Mouse (Mus musculus) hindbrain, embryonic 14.5 days (tissue): ENCODE data around the gene Ext2. TPM values are rescaled to one million over a fixed set of nuclear protein-coding genes. Genes with fewer than 3 reads are reported as not detected.

Experiments
- ATAC-seq: fragments of 200-750 bp; cut with Nextera tagmentation; 2 replicates; pipeline ENCODE4 v1.8.0; 2017; ENCODE audit warnings: moderate number of reproducible peaks, mild to moderate bottlenecking, moderate TSS enrichment, moderate library complexity; ENCODE audit not compliant: low FRiP score
- DNase-seq: peaks from one replicate; pipeline ENCODE4 v3.0.0-alpha.2; 2015; ENCODE audit warnings: low spot score
- H3K27ac ChIP-seq: fragments of 300-500 bp; sonication (generic); 2 replicates; pipeline ENCODE4 v1.5.1; 2014; ENCODE audit warnings: mild to moderate bottlenecking, moderate library complexity
- H3K27me3 ChIP-seq: fragments of 300-500 bp; sonication (generic); 2 replicates; pipeline ENCODE4 v1.6.1; 2014; ENCODE audit warnings: mild to moderate bottlenecking, low read length, mixed read lengths; ENCODE audit not compliant: control insufficient read depth, insufficient read depth
- H3K36me3 ChIP-seq: fragments of 300-500 bp; sonication (generic); replicated peaks from 2 replicates; pipeline ENCODE4 v1.6.1; 2014; ENCODE audit not compliant: control insufficient read depth, insufficient read depth
- H3K4me1 ChIP-seq: fragments of 300-500 bp; sonication (generic); replicated peaks from 2 replicates; pipeline ENCODE4 v1.6.1; 2014; ENCODE audit warnings: antibody characterized with exemption, low read length, mixed read lengths; ENCODE audit not compliant: control insufficient read depth, insufficient read depth
- H3K4me2 ChIP-seq: fragments of 300-500 bp; sonication (generic); replicated peaks from 2 replicates; pipeline ENCODE4 v1.6.1; 2014; ENCODE audit warnings: mild to moderate bottlenecking, moderate library complexity
- H3K4me3 ChIP-seq: fragments of 300-500 bp; sonication (generic); replicated peaks from 2 replicates; pipeline ENCODE4 v1.5.1; 2014; ENCODE audit warnings: mild to moderate bottlenecking, low read length
- H3K9ac ChIP-seq: fragments of 300-500 bp; sonication (generic); 2 replicates; pipeline ENCODE4 v1.6.1; 2014
- H3K9me3 ChIP-seq: fragments of 300-500 bp; sonication (generic); 2 replicates; pipeline ENCODE4 v1.6.1; 2016; ENCODE audit warnings: low read length; ENCODE audit not compliant: control insufficient read depth
- WGBS: fragments of 180-500 bp; shearing (Covaris S2); extraction: QIAGEN DNeasy Blood & Tissue Kit; methylation state at CpG from one replicate; pipeline ENCODE4 v1.1.7; 2014; 5-methylcytosine and 5-hydroxymethylcytosine counted together
- polyA plus RNA-seq: library from polyadenylated mRNA; unstranded; fragments of >200 nt; fragmentation: Nextera tagmentation; extraction: Ambion mirVana; gene quantifications from 2 replicates; pipeline ENCODE4 v1.2.1, GENCODE M21; 2014

The Ext2 gene
- polyA plus RNA-seq, 1 experiment from 2014 or later, result 71.3 TPM

DNA sequence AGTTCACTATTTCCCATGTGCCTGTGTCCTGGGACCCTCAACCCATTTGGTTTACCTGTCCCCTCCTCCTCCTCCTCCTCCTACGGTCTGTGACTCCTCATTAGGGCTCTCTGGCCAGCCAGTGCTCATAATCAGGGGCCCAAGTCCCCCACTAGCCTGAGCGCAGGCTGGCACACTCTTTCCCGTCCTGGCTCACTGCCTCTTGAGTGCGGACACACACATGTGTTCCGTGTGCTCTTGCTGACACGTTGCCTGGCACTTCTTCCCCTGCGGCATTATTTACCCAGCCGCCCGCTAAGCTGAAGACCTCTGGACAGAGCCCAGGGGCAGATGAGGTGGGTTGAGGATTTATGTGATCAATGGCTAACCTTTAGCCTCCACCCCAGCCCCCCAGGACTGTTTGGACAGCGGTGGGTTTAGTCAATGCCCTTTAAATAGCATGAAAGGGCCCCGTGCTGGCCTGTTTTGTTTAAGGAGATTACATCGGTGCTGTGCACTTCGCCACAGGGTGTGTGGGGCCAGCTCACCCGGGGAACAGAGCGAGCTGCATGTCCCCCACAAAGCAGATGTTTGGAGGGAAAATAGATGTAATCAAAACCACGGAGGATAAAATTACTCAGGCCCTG, 160.0 kb downstream of the Ext2 start:
- no peaks in the 10 kb centered on the region for H3K27me3 ChIP-seq
- H3K4me1 ChIP-seq, result 0 out of 2 replicates have a peak, but pooled peaks cover 2% of the 10 kb centered on the region
- DNase-seq (no peak), ATAC-seq (no peak)
- H3K9ac ChIP-seq, result no peak overlapping the region
- no peaks in the 10 kb centered on the region for H3K36me3 ChIP-seq
- H3K27ac ChIP-seq, result no peak overlapping the region
- no peak overlapping the region for H3K4me3 ChIP-seq
- 17% methylated on average over 16 of the region's 16 CpGs for WGBS
- H3K4me2 ChIP-seq, result no peak overlapping the region
- no peaks in the 10 kb centered on the region for H3K9me3 ChIP-seq

- Histone ChIP-seq H3K36me3 (no peaks in the 10 kb centered on the region), H3K9me3 (no peaks in the 10 kb centered on the region), H3K4me1 (0 out of 2 replicates have a peak, but pooled peaks cover 2% of the 10 kb centered on the region), H3K4me3 (no peak overlapping the region), H3K4me2 (no peak overlapping the region), H3K27me3 (no peaks in the 10 kb centered on the region), H3K27ac (no peak overlapping the region), H3K9ac (no peak overlapping the region)
- ATAC-seq (no peak), DNase-seq (no peak)
- 87% methylated on average over 6 of the region's 6 CpGs for WGBS
Observed at GRCm38 (mm10) chr2:93661096-93661495, 161.3 kb downstream of the Ext2 start.

- 82% methylated on average over 6 of the region's 6 CpGs for WGBS
- no peak overlapping the region for H3K9ac ChIP-seq
- H3K9me3 ChIP-seq, result no peaks in the 10 kb centered on the region
- H3K4me3 ChIP-seq, result no peak overlapping the region
- no peaks in the 10 kb centered on the region for H3K36me3 ChIP-seq
- DNase-seq (no peak), ATAC-seq (no peak)
- 0 out of 2 replicates have a peak, but pooled peaks cover 2% of the 10 kb centered on the region for H3K4me1 ChIP-seq
- no peak overlapping the region for H3K4me2 ChIP-seq
- H3K27me3 ChIP-seq, result no peaks in the 10 kb centered on the region
- H3K27ac ChIP-seq, result no peak overlapping the region
Observed at GRCm38 (mm10) chr2:93659705-93660308, 162.6 kb downstream of the Ext2 start.

GRCm38 (mm10) chr2:93659004-93659403, 163.4 kb downstream of the Ext2 start:
- WGBS, result 25% methylated on average over 3 of the region's 3 CpGs

DNA sequence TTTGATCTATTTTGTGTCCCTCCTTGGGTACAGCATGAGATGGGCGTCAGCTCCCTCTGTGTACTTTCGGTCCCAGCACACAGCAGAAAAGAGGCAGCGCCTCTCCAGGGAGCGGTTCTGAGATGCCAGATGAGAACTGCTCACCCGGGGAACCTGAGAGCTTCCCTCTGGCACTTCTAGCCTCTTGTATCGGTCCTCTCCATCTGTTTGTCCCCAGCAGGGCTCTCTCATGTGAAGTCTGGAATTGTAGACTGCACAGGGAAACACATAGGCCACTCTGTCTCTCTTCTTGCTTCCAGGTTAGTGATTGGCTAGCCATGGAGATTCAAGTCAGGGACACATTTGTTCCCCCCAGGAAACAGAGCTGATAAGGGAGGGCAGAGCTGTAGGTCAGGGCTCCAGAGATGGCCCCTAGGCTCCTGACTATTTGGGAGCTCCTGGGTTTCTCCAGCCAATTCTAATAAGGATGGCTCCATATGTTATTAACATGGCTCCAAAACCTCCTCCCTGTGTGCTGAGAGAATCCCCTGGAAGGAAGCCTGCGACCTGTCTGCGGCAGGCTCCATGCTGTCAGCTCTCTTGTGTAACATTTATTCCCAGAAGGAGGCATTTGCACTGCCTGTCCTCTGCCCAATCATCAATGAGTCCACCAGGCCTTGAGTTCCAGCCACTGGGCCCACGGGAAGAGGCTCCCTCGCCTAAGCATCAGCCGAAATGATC, 167.9 kb downstream of the Ext2 start:
- WGBS, result 65% methylated on average over 11 of the region's 11 CpGs
- no peak for DNase-seq
- ATAC-seq, result no peak

More at GRCm38 (mm10) chr2:93659004-93659403, 163.4 kb downstream of the Ext2 start:
- no peak overlapping the region for H3K27ac ChIP-seq
- DNase-seq, result peak; percentile 60
- no peaks in the 10 kb centered on the region for H3K36me3 ChIP-seq
- H3K4me2 ChIP-seq, result no peak overlapping the region
- 0 out of 2 replicates have a peak, but pooled peaks cover 2% of the 10 kb centered on the region for H3K4me1 ChIP-seq
- H3K27me3 ChIP-seq, result no peaks in the 10 kb centered on the region
- no peaks in the 10 kb centered on the region for H3K9me3 ChIP-seq
- no peak overlapping the region for H3K4me3 ChIP-seq
- ATAC-seq, result no peak
- H3K9ac ChIP-seq, result no peak overlapping the region

DNA sequence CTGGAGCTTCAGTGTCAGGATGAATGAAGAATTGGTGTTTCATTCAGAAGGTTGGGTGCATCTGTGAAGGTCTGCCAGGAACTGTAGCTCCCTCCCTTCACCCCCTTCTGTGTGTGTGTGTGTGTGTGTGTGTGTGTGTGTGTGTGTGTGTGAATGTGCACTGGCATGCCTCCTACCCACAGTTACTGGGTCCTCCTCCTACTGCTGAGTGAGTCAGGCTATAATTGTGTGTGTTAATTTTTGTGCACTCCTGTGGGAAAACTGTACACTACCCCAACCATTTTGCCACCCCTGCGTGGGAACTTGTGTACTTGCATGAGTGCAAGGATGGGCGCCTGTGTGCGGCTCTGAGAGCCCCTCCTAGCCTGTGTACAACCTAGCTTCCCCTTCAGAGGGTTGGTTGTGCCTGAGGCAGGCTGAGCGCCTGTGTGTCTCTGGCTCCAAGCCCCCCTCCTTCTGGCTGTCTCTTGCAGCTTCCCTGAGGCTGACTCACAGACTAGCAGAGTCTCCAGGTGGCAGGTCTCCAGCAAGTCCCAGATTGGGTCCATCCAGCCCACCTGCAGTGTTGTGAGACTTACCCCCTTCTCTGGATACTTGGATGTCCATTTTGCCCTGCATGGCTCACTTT, 173.0 kb downstream of the Ext2 start:
- no peak overlapping the region for H3K4me3 ChIP-seq
- H3K9me3 ChIP-seq, result no peaks in the 10 kb centered on the region
- no peaks in the 10 kb centered on the region for H3K4me1 ChIP-seq
- no peak overlapping the region for H3K9ac ChIP-seq
- H3K36me3 ChIP-seq, result no peaks in the 10 kb centered on the region
- peaks cover 70% of the 10 kb centered on the region for H3K27me3 ChIP-seq
- H3K27ac ChIP-seq, result no peak overlapping the region
- ATAC-seq, result no peak
- no peak overlapping the region for H3K4me2 ChIP-seq
- WGBS, result 17% methylated on average over 4 of the region's 4 CpGs
- DNase-seq, result no peak

More for the DNA sequence above, 167.9 kb downstream of the Ext2 start:
- no peaks in the 10 kb centered on the region for H3K4me1 ChIP-seq
- no peak overlapping the region for H3K4me3 ChIP-seq
- H3K4me2 ChIP-seq, result no peak overlapping the region
- H3K36me3 ChIP-seq, result no peaks in the 10 kb centered on the region
- H3K9me3 ChIP-seq, result no peaks in the 10 kb centered on the region
- no peak overlapping the region for H3K9ac ChIP-seq
- peaks cover 29% of the 10 kb centered on the region for H3K27me3 ChIP-seq
- H3K27ac ChIP-seq, result no peak overlapping the region

DNA sequence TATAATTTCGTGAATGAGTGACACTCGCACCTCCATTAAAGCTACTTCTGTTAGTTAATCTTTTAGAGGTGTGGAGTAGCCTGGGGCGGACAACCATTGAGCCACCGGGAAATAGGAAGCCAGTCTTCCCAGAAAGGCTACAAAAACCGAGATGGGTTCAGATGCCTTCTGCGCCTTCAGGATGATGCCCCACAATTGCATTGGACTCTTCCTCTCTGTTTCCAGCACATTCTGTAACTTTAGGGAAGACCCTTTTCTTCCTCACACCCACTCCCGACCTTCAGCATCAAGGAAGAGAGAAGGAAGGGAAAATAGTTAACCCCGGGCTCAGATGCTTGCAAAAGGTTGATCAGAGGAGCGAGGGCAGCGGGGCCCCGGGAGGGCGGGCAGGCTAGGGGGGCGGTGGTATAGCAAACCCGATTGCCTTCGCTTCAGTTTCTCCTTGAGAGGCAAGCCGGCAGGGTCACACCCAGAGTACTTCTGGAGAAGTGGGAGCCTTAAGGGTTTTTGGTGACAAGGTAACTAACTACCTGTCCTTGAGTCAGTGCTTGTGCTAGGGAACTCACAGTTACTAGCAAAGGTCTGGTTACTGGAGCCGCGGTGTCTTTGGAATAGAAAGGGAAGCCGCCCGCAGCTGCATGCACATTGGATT, 174.3 kb downstream of the Ext2 start:
- peaks cover 5% of the 10 kb centered on the region for H3K4me1 ChIP-seq
- H3K4me3 ChIP-seq, result no peak overlapping the region
- no peak overlapping the region for H3K27ac ChIP-seq
- H3K9me3 ChIP-seq, result no peaks in the 10 kb centered on the region
- H3K9ac ChIP-seq, result no peak overlapping the region
- ATAC-seq, result no peak
- H3K4me2 ChIP-seq, result no peak overlapping the region
- H3K27me3 ChIP-seq, result peaks cover 80% of the 10 kb centered on the region
- no peak for DNase-seq
- WGBS, result 2% methylated on average over 20 of the region's 20 CpGs
- no peaks in the 10 kb centered on the region for H3K36me3 ChIP-seq

DNA sequence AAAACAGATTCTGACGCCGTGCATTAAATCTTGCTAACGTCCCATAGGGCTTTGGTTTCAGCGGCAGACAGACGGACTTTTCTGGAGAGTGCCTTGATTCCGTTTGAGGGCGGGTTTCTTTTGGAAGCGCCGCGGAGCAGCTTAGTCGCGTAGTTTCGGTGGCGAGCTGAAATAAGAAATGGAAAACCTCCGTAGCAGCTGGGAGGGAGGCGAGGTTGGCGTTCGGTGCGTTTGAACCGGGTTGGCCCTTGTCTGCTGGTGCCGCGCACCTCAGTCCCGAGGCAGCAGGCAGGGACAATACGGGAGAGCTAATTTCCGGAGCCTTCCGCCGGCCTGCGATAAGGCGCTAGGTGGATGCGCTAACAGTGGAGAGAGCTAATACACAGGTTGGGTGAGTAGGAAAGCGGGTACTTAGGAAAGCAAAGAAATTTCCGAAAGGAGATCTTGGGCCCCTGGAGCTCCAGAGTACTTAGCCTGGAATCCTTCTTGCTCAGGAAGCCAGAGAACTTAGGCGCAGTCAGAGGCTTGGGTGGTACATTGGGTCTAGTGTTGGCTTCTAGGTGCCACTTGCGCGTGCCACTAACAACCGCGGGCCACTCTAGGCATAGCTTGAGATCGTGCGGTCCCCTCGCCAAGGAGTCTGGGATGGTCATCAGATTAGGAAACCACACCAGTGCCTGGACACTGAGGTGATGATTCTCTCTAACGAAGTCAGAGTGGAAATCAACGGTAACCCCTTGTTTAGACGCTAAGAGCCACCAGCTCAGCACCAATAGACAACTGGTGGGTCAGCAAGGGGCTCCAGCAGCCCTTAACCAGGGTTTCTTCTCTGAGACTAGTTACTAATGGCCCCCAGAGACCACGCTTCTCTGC, 175.1 kb downstream of the Ext2 start:
- 2% methylated on average over 44 of the region's 44 CpGs for WGBS
- H3K4me3 ChIP-seq, result no peak overlapping the region
- ATAC-seq (no peak), DNase-seq (peak; percentile 58)
- no peaks in the 10 kb centered on the region for H3K36me3 ChIP-seq
- H3K9ac ChIP-seq, result no peak overlapping the region
- H3K4me1 ChIP-seq, result peaks cover 9% of the 10 kb centered on the region
- H3K4me2 ChIP-seq, result 0 out of 2 replicates have a peak overlapping the region, but pooled peaks have one; percentile 6
- no peaks in the 10 kb centered on the region for H3K9me3 ChIP-seq
- no peak overlapping the region for H3K27ac ChIP-seq
- H3K27me3 ChIP-seq, result peaks cover 82% of the 10 kb centered on the region
